Mouse (Mus musculus) left cerebral cortex, postnatal 4 days (tissue): ENCODE results near the gene Entpd8. TPM values are rescaled to one million over a fixed set of nuclear protein-coding genes. Genes with fewer than 3 reads are reported as not detected.

Source experiments
- DNase-seq: peaks from one replicate; pipeline ENCODE4 v3.0.0-alpha.2; 2022
- intact Hi-C: fragments of 180-260 bp; cut with DNase I; formaldehyde crosslinking; loops from one replicate; pipeline ENCODE4 v1.15.1; 2025
- total RNA-seq, 2 experiments: library from RNA; stranded (reverse); gene quantifications; 2 replicates each; pipeline ENCODE4 v1.2.3; 2021

Entpd8 gene
- total RNA-seq, 2 experiments from 2014 or later, result not detected

- intact Hi-C loops, result no loop called here
- DNase-seq, result no peak
These were observed 14.6 kb downstream of the Entpd8 start for GRCm38 (mm10) chr2:25094785-25095108.

- intact Hi-C loops, result no loop called here
- no peak for DNase-seq
These were observed 15.2 kb downstream of the Entpd8 start, which contains the start of gene Noxa1 for GRCm38 (mm10) chr2:25095109-25095850. Gene Noxa1 (minus strand): TSS chr2:25095149.

GRCm38 (mm10) chr2:25098005-25098615, 18.0 kb downstream of the Entpd8 start:
- intact Hi-C loops, result no loop called here
- DNase-seq, result no peak

- DNase-seq, result peak; percentile 58
- intact Hi-C loops, result no loop called here
These were observed 18.9 kb downstream of the Entpd8 start for GRCm38 (mm10) chr2:25098956-25099355.

DNA sequence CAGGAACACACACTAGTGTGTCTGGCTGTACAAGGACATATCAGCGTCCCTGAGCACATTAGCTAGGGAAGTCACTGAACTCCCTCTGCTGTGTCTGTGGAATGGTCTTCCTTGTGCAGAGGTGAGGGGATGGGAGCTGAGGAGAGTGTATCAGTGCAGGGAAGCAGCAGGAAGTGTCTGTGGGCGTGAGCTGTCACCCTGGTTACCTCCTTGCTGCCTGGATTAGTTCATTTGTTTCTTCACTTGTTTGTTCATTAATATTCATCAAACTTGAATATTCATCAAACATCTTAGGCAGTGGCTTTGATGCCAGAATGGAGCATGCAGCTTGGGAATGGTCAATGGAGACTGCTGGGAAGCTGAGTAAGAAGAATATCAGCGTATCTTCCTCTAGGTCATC, 19.6 kb downstream of the Entpd8 start:
- intact Hi-C loops, result no loop called here
- DNase-seq, result no peak

- intact Hi-C loops, result no loop called here
- no peak for DNase-seq
These were observed 24.0 kb downstream of the Entpd8 start for GRCm38 (mm10) chr2:25104122-25104521.

DNA sequence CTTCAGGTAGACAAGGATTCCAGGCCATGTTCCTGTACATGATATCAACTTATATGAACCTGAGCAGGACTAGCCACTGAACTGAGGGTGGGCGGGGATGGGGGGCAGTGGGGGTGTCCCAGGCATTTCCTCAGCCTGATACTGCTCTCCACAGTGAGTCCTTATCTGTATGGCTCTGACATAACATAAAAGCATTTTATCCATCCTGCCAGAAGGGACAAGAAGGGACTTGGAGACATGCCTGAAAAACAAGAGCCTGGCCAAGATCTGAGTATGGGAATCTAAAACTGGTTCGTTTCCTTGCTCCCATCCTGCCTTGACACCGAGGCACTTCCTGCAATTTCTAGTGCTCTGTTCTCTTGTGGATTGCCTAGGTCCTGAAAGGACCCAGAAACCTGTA, 25.9 kb downstream of the Entpd8 start:
- DNase-seq, result no peak

DNA sequence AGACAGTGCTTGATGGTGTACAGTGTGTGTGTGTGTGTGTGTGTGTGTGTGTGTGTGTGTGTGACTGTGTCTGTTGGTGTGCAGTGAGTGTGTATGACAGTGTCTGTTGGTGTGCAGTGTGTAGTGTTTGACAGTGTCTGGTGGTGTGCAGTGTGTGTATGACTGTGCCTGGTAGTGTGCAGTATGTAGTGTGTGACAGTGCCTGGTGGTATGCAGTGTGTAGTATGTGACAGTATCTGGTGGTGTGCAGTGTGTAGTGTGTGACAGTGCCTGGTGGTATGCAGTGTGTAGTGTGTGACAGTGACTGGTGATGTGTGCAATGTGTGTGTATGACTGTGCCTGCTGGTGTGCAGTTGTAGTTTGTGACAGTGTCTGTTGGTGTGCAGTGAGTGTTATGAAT, 29.4 kb downstream of the Entpd8 start:
- no peak for DNase-seq
- intact Hi-C loops, result no loop called here

More for the DNA sequence above, 25.9 kb downstream of the Entpd8 start:
- intact Hi-C loops, result no loop called here

- DNase-seq, result no peak
- intact Hi-C loops, result no loop called here
These were observed 30.5 kb downstream of the Entpd8 start for GRCm38 (mm10) chr2:25110505-25111183.

- DNase-seq, result no peak
- intact Hi-C loops, result no loop called here
These were observed 31.2 kb downstream of the Entpd8 start for GRCm38 (mm10) chr2:25111184-25111791.

- intact Hi-C loops, result no loop called here
- DNase-seq, result no peak
These were observed 34.2 kb downstream of the Entpd8 start for GRCm38 (mm10) chr2:25114308-25114707.

DNA sequence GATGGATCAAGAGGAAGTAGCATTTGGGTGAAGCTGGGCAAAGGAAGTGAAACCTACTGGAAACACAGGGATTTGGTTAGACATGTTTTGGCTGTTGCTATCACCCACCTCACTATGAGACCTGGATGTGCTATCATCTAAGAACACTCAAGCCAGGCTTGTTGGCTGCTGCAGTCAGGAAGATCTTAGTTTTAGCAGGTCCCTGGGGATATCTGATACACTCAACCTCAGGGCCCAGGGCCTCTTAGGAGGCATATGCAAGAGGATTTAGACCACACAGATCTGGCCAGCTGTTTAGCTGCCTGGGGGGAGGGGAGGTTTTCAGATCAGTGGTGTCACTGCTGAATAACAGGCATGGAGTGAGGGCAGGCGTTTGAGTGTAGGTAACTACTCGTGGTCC, 35.3 kb downstream of the Entpd8 start:
- DNase-seq, result no peak
- intact Hi-C loops, result no loop called here

DNA sequence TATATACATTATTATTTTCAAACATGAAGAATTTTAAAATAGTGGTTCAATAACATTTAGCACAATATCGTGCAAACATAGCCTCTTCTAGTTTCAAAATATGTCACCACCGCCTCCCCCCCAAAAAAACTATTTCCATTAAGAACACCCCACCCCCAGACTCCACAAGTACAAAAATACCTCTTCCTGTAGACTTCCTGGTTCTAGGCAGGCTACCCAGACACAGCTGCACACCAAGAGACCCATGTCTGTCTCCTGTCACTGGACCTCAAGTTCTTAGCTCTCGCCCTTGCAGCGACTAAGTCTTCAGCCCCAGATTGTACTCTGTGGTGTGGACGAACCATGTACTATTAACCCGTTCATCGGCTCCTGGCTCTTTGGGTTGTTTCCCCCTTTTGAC, 40.9 kb downstream of the Entpd8 start:
- intact Hi-C loops, result no loop called here
- no peak for DNase-seq

DNA sequence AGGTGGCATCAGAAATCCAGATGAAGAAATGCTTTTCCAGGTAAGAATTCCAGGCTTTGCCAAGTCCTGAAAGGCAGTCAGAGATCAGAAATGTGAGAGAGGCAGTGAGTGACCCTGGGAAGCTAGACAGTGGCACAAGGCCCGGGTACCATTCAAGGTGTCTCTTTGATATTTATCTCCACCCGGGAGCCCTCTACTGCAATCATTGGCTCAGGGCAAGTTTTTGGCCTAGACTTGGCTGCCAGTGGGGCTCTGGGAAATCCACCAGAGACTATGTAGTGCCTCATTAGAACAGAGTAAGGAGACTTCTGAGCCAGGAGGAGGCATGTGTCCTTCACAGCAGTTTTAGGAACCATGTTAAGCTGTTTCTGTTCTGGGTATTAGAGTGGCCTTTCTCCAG, 42.6 kb downstream of the Entpd8 start:
- intact Hi-C loops, result no loop called here
- DNase-seq, result no peak

- intact Hi-C loops, result no loop called here
- no peak for DNase-seq
These were observed 43.4 kb downstream of the Entpd8 start for GRCm38 (mm10) chr2:25123527-25123926.

- DNase-seq, result no peak
- intact Hi-C loops, result no loop called here
These were observed 44.3 kb downstream of the Entpd8 start for GRCm38 (mm10) chr2:25124411-25124810.

DNA sequence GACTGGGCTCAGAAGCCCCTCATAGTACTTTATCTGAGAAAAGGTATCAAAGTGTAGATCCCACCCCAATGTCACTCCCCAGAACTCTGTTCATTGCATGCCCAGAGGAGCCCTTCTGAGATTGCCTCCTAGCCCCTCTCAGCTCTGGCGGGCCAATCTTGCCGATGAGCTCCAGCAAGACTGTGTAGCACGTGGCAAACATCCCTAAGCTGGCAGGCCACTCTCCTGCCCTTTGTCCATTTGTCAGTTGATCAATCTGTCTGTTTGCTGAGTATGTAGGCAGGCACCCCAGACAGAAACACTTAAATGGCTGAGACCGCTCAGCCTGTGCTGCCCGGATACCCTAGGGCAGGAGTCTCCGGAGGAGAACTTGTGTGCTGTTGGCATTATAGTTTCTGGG, 45.0 kb downstream of the Entpd8 start:
- intact Hi-C loops, result no loop called here
- DNase-seq, result no peak

DNA sequence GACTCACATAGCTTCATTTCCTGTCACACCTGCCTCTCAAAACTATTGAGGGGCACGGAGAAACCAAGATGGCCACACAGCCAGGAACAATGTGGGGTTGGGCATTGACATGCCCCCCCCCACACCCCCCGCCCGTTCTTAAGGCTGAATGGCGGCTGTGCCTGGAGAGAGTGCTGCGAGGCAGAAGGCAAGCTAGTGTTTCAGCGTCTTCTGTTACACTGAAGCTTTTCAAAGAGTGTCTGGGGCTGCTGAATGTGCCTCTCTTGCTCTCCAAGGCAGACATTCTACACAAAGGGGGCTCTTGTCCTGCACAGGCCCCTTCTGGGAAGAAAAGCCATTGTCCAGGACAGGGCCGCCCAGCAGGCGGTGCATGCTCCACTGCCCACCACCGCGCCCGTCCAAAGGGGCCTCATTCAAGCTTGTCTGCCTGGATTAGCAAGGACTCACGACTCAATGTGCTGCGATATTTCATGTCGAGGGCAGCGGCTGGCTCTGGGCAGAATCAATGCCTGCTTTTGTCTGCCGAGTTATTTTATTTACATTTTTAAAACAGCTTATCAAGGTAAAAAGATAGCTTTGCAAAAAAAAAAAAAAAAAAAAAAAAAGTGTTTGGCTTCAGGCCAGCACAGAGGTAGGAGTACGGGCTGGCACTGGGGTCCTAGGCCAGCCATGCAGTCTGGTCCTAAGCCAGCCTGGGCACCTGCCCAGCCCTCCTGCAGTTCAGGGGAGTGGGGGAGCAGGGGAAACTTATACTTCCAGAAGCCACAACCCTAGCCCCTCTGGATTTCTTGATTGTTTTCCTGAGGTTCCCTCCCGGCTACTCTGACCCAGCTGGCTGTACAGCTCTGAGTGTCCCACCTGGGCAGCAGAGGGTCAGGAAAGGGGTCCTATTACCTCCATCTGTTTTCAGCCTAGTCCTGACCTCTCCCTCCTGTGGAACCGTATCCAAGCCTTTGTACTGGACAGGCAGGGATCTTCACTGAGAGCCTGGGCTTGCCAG, 46.2 kb downstream of the Entpd8 start:
- intact Hi-C loops, result no loop called here
- DNase-seq, result peak; percentile 84

- intact Hi-C loops, result no loop called here
- peak; percentile 48 for DNase-seq
These were observed 47.1 kb downstream of the Entpd8 start for GRCm38 (mm10) chr2:25127206-25127605.

DNA sequence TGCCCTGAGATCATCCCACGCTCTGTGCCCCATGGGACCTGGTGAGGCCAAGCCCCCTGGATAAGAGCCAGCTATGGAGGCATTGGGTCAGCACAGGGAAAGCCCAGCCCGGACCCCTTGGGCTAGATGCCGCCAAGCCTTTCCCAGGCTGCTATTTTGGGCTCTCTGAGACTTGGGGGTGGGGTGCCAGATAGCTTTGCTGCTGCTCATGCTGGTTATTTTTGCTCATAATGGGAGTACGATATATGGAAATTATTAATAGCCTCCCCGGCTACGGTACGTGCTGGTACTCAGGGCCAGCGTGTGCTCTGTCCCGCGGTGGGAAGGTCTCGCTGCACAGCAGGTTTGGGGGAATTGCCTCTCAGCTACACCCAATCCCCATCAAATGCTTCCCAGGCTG, 48.0 kb downstream of the Entpd8 start:
- intact Hi-C loops, result no loop called here
- DNase-seq, result peak; percentile 24
